Mouse (Mus musculus): ENCODE results near the gene Irs1.

The Irs1 gene

GRCm38 (mm10) chr1:82257457-82257856 is 33.8 kb downstream of the Irs1 start:
- no peak for DNase-seq (ENCODE audit: low read depth, low spot score)

DNA sequence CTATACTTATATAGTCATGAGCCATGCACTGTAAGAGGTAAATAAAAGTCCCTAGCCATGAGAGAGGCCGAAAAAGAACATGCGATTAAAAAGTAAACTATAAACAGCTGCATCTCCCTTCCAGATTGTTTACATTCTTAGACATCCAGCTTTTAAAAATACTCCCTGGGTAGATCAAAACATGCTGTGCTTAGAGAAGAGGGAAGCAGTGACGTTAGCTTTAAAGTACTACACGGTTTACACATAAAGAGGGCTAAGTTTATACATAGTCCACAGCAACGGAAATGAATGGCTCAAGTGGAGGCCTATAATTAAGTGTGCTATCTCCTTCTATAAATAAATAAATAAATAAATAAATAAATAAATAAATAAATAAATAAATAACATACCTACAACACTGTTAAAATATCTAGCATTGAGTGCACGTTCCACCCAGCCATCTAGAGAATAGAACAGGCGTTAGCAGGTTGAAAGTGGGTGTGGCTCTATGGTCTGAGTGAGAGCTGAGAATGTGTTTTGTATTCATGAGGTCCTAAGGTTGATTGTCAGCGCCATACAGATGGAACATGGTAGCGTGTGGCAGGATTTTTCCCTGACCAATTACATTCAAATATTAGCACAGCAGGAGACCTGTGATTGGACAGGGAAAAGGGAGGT is 37.3 kb downstream of the Irs1 start:
- no peak for DNase-seq (ENCODE audit: low read depth, low spot score)

DNA sequence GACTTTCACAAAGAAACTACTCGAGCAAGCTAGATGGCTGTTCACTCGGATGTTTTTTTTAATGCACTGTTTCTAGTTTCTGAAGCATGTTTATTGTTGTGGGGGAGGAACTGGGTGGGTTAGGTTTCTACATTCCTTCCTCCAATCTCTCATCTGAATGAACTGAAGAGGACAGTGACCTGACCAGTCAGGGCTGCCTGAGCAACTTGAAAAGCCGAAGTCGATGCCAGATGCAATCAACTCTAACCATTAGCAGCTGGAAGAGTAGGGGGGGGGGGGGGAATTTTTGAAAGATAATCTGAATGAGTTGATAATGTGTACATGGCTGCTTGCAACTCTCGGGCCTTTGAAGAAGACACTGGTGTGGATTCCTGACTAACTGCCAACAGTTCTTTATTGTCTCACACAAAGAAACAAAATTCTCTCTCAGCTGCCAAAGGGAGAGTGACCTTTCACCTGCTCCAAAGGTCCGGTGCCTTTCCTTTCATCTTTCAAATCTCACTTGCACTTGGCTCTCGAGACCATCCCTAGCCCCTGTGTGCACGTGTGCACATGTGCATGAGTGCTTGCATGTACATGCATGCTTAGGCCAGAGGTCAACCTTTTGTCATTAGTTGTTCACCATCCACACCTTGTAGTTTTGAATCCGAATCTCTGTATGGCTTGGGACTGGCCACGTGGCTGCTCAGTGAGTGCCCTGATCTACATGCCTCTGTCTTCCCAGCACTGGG is 43.8 kb downstream of the Irs1 start:
- DNase-seq (ENCODE audit: low read depth, low spot score), result no peak

DNA sequence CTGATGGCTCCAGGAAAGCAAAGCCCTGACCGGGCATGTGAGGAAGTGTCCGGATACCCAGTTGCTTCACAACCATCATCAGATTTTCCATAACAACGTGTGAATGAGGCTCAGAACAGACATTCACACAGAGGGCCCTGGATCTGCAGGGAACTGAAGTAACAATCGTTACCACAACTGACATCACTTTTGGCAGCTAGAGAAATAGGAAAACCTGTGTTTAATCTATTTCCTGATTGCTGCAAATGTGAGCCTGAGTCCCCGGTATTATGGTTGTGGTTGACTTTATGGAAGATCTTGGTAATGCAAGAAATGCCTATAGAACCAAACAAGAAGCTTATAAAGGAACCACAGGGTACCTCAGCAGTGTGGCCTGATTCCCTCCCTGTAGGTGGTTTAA is 46.2 kb downstream of the Irs1 start:
- no peak for DNase-seq (ENCODE audit: low read depth, low spot score)

DNA sequence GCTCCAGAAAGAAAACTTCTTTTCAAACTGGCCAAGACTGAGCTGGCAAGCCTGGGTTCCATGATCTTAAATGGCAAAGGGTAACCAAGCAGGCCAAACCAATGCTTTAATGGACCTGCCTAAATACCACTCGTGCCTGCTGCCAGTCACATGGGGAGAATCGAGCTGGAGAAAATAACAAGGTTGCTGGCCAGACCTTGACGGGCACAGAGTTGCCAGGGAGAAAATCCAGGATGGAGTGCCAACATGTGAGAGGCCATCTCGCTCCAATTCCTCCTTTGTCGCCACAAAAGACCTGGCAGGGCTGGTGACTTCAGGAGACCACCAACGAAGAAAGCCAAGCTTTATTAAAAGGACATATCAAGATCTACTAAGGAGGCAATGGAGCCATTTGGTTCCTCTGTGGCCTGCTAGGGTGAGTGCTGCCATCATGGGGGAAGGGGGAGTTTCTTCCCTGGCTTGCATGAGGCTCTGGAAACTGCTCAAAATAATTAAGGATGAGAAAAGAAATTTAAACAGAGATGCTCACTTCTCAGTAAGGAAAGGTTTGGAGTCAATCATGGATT is 47.9 kb downstream of the Irs1 start:
- DNase-seq (ENCODE audit: low read depth, low spot score), result peak; percentile 28

DNA sequence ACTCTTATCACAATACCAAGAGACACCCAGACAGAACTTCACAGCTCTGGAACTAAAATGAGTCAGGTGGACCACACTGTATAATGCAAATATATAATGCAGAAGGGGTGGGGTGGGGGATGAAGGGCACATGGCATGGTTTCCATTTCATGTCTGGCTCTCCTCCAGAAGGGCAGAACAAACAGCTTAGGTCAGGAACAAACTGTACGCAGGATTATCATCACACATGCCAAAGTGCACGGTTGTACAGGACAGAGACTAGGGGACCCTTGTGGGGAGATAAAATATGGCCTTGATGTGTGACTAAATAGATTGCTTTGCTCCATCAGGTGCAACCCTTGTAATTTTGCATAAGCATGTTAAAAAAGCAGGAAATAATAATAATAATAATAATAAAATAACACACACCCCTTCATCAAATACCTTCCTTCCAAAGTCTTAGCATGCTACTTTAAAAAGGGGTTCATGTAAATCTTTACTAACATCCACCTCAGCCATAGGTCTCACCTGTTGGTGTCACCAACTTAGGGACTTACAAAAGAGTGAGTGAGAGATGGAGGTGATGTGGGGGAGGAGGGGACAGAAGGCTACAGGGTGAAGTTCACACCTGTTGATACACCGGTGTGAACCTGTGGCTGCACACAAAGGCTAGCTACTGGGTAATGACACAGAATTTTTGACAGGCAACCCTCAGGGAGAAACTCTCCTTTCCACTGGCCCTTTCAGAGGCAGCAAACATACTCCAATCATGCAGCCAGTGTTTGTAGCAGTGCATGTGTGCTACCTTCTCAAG is 51.6 kb downstream of the Irs1 start:
- DNase-seq (ENCODE audit: low read depth, low spot score), result no peak

- no peak for DNase-seq (ENCODE audit: low read depth, low spot score)
Measured at GRCm38 (mm10) chr1:82238245-82238644, 53.0 kb downstream of the Irs1 start.

- DNase-seq (ENCODE audit: low read depth, low spot score), result no peak
Measured at GRCm38 (mm10) chr1:82235455-82236104, 55.6 kb downstream of the Irs1 start.

GRCm38 (mm10) chr1:82234616-82235015 is 56.6 kb downstream of the Irs1 start:
- no peak for DNase-seq (ENCODE audit: low read depth, low spot score)

DNA sequence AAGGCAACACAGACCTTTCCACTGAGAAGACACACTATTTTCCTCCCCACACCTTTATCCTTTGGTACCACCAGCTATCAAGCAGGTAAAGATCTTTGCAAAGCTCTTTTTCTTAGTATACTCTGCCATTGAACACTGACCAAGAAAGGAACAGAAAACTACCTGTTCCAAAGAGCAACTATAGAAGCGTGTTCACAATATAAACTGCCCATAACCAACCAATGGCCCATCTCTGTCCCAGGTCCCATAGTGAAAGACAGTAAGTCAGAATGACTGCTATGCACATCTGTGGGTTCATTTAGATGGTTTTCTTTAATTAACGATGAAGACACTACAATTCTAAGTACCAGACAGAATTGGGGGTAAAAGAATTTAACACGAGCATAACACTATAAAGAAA is 58.4 kb downstream of the Irs1 start, which contains the start of gene Gm9747:
Gene Gm9747, plus strand, starts transcription at position 301 of the 400 bp plus-strand sequence.
- no peak for DNase-seq (ENCODE audit: low read depth, low spot score)

GRCm38 (mm10) chr1:82228841-82229240 is 62.4 kb downstream of the Irs1 start:
- DNase-seq (ENCODE audit: low read depth, low spot score), result no peak

GRCm38 (mm10) chr1:82223042-82223795 is 68.0 kb downstream of the Irs1 start:
- DNase-seq (ENCODE audit: low read depth, low spot score), result no peak

GRCm38 (mm10) chr1:82221462-82221861 is 69.8 kb downstream of the Irs1 start:
- DNase-seq (ENCODE audit: low read depth, low spot score), result no peak

- no peak for DNase-seq (ENCODE audit: low read depth, low spot score)
Measured at GRCm38 (mm10) chr1:82220673-82221396, 70.4 kb downstream of the Irs1 start.

DNA sequence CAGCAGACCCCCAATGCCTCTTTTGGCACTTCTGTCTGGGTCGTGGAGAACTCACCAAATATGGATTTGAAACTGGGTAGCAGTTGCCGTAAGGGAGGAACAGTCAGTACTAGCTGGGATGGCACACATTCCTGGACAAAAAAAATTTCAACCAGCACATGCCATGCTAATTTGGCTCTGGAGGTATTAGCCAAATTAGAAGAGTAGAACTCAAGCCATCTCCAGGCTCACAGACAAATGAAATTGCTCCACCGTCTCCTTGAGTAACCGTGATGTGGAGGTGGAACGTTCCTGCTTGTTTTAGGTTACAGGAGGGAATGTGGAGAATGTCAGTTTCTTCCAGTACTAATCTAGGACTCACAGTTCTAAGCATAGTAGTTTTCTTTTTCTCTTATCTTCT is 83.7 kb downstream of the Irs1 start:
- DNase-seq (ENCODE audit: low read depth, low spot score), result no peak

DNA sequence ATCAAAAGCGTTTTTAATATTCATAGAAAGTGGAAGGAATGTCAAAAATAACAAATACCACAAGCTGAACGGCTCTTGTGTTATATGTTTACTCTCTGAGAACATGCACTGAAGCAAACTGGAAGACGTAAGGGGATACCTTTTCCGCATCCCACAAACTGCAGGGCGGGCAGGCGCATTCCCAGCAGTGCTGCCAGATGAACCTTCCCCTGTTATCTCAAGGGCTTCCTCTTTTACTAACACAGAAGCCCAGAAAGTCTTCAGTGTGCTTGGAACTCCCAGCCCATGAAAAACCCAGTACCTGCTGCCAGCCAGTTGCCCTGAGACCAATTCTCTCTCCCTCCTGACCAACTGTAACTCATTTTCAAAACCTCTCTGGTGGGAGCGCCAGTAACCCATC is 90.6 kb downstream of the Irs1 start:
- no peak for DNase-seq (ENCODE audit: low read depth, low spot score)

DNA sequence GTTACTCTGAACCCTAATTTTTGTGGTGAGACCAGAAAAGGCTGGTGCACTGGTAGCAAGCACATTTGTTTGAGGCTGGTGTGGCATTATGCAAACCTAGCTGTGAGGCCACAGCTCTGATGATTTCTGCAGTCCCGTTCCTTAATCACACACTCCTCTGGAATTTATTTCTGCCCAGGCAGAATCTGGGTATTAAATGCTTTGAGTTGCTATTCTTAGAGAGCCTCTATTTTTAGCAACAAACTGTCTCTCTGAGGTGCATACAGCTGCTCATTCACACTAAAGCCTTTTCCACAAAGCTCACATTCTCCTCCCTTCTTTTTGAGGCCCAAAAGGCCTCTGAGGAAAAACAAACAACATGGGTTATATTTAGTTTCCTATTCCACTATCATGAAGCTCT is 91.3 kb downstream of the Irs1 start:
- DNase-seq (ENCODE audit: low read depth, low spot score), result no peak

DNA sequence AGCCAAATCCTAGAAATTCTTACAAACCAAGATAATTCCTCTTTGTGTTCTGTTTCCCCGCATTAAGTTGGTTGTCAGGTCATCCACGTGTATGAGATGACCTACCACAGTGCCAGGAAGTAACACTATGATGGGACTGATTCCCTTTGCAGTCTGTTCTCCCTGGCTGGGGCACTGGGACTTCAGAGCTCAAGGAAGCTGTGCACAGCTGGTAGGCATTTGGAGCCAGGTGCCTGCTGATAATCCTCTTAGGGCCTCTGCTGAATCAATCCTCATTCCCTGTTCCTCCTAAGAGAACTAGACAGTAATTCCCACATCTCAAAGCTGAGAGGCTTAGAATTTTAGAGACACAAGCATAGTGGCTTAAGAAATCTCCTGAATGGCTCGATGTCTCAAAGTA is 99.6 kb downstream of the Irs1 start:
- no peak for DNase-seq (ENCODE audit: low read depth, low spot score)

DNA sequence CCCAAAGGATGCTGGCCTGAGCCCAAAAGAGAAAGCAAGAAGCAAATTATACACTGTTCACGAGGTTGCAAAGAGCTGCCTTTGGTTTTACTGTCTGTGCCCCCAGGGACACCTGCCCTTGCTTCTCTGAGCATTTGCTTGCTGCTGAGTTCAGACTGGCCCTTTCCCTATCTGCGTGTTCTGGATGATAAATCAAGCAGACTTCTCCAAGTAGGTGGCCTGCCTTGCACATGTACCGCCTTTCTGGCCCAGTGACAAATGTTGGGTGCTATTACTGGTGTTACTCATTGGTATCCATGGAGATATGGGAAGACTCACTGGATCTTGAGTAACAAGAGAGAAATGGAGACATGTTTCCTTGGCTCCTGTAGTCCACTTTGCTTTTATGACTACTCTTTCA is 101.7 kb downstream of the Irs1 start:
- no peak for DNase-seq (ENCODE audit: low read depth, low spot score)

DNA sequence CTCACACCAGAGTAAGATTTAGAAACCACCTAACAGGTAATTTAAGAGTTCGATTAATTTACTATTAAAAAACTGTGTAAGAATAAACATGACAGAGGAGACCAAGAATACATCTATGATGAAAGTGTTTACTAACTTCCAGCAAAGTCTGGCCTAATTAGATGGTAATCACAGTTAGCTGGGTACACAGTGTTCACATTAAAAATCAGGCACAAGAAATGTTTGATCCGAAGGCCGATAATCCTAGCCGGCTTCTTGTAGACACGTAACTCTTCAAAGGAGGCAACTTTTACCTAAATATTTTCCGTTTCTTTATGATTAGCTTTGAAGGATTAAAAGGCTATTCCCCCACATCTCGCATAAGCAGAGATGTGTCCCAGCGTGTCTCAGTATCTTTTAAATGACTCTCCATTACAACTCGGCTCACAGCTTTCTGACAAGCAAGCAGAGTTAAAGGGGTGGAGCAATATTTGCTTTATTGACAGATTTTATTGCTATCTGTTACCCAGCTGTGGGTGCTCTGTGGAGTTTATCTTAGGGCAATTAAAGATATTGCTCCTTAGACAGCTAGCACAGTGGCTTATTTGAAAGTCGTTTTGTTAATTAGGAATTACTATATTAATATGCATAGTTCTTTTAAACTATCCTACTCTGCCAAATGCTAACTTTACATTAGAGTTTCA is 102.5 kb downstream of the Irs1 start:
- no peak for DNase-seq (ENCODE audit: low read depth, low spot score)
